Mouse (Mus musculus) hindbrain, postnatal 0 days (tissue): ENCODE measurements around the gene Rpl29. TPM values are rescaled to one million over a fixed set of nuclear protein-coding genes. Genes with fewer than 3 reads are reported as not detected.

ENCODE experiments used
- ATAC-seq: fragments of 200-750 bp; cut with Nextera tagmentation; 2 replicates; pipeline ENCODE4 v1.8.0; 2017; ENCODE audit warnings: mild to moderate bottlenecking, moderate TSS enrichment, moderate library complexity
- DNase-seq: peaks from one replicate; pipeline ENCODE4 v3.0.0-alpha.2; 2015; ENCODE audit warnings: low spot score
- H3K27ac ChIP-seq: fragments of 300-500 bp; sonication (generic); 2 replicates; pipeline ENCODE4 v1.5.1; 2014; ENCODE audit warnings: mild to moderate bottlenecking
- H3K27me3 ChIP-seq: fragments of 300-500 bp; sonication (generic); 2 replicates; pipeline ENCODE4 v1.6.1; 2014; ENCODE audit warnings: low read length, mixed read lengths; ENCODE audit not compliant: insufficient read depth
- H3K36me3 ChIP-seq: fragments of 300-500 bp; sonication (generic); 2 replicates; pipeline ENCODE4 v1.6.1; 2014; ENCODE audit warnings: low read length, mixed read lengths; ENCODE audit not compliant: insufficient read depth
- H3K4me1 ChIP-seq: fragments of 300-500 bp; sonication (generic); 2 replicates; pipeline ENCODE4 v1.6.1; 2014; ENCODE audit warnings: antibody characterized with exemption, low read length, mixed read lengths; ENCODE audit not compliant: insufficient read depth
- H3K4me2 ChIP-seq: fragments of 300-500 bp; sonication (generic); 2 replicates; pipeline ENCODE4 v1.6.1; 2014; ENCODE audit warnings: low read depth, mild to moderate bottlenecking, low read length, moderate library complexity, mixed read lengths
- H3K4me3 ChIP-seq: fragments of 300-500 bp; sonication (generic); 2 replicates; pipeline ENCODE4 v1.5.1; 2014; ENCODE audit warnings: low read length
- H3K9ac ChIP-seq: fragments of 300-500 bp; sonication (generic); replicated peaks from 2 replicates; pipeline ENCODE4 v1.6.1; 2014; ENCODE audit warnings: mild to moderate bottlenecking, low read length, moderate library complexity, mixed read lengths
- H3K9me3 ChIP-seq: fragments of 300-500 bp; sonication (generic); 2 replicates; pipeline ENCODE4 v1.6.1; 2016; ENCODE audit warnings: low read length, mixed read lengths
- CTCF ChIP-seq: IDR thresholded peaks from 2 replicates; pipeline ENCODE4 v1.5.1; 2016; ENCODE audit warnings: antibody characterized with exemption, control low read depth, low read depth
- whole genome bisulfite sequencing: fragments of 180-500 bp; shearing (Covaris S2); extraction: QIAGEN DNeasy Blood & Tissue Kit; methylation state at CpG from one replicate; pipeline ENCODE4 v1.1.7; 2014; 5-methylcytosine and 5-hydroxymethylcytosine counted together
- polyA plus RNA-seq: library from polyadenylated mRNA; unstranded; fragments of >200 nt; fragmentation: Nextera tagmentation; extraction: Ambion mirVana; gene quantifications from 2 replicates; pipeline ENCODE4 v1.2.1, GENCODE M21; 2015
- total RNA-seq: library from RNA; depleted of rRNA; stranded (reverse); fragments of >200 nt; gene quantifications from 2 replicates; pipeline ENCODE4 v1.2.3, GENCODE M21; 2014

Gene Rpl29
- total and polyA plus RNA-seq, 2 experiments from 2014 or later: 689 to 792 TPM

- TF ChIP-seq CTCF: no peak
- no peak overlapping the region for H3K27ac ChIP-seq
- no peak overlapping the region for H3K9ac ChIP-seq
- no peaks in the 10 kb centered on the region for H3K9me3 ChIP-seq
- H3K27me3 ChIP-seq: no peaks in the 10 kb centered on the region
- no peaks in the 10 kb centered on the region for H3K36me3 ChIP-seq
- DNase-seq: no peak
- 82% methylated on average over 9 of the region's 9 CpGs for WGBS
- no peak overlapping the region for H3K4me2 ChIP-seq
- no peak overlapping the region for H3K4me3 ChIP-seq
- peaks cover 8% of the 10 kb centered on the region; the same call in 1 of the 2 replicates for H3K4me1 ChIP-seq
- no peak for ATAC-seq
Measured at GRCm38 (mm10) chr9:106398667-106399311, 30.5 kb upstream of the Rpl29 start.

- no peak for ATAC-seq
- no peak for DNase-seq
- no peak for TF ChIP-seq CTCF
- Histone ChIP-seq H3K27ac (no peak overlapping the region), H3K9me3 (no peaks in the 10 kb centered on the region), H3K4me2 (no peak overlapping the region), H3K4me1 (peaks cover 2% of the 10 kb centered on the region; the same call in 1 of the 2 replicates), H3K9ac (no peak overlapping the region), H3K36me3 (no peaks in the 10 kb centered on the region), H3K27me3 (no peaks in the 10 kb centered on the region), H3K4me3 (no peak overlapping the region)
- WGBS: 92% methylated on average over 3 of the region's 3 CpGs
Measured at GRCm38 (mm10) chr9:106399808-106400207, 29.4 kb upstream of the Rpl29 start.

GRCm38 (mm10) chr9:106402149-106402548 is 27.1 kb upstream of the Rpl29 start:
- Histone ChIP-seq H3K27ac (no peak overlapping the region), H3K9me3 (no peaks in the 10 kb centered on the region), H3K4me1 (no peaks in the 10 kb centered on the region), H3K4me3 (no peak overlapping the region), H3K4me2 (no peak overlapping the region), H3K27me3 (no peaks in the 10 kb centered on the region), H3K36me3 (no peaks in the 10 kb centered on the region), H3K9ac (no peak overlapping the region)
- ATAC-seq (no peak), DNase-seq (no peak)
- TF ChIP-seq CTCF: no peak
- WGBS: 88% methylated on average over 5 of the region's 5 CpGs

- no peak overlapping the region for H3K27ac ChIP-seq
- ATAC-seq: no peak
- H3K4me1 ChIP-seq: no peaks in the 10 kb centered on the region
- TF ChIP-seq CTCF: no peak
- H3K27me3 ChIP-seq: no peaks in the 10 kb centered on the region
- H3K9me3 ChIP-seq: no peaks in the 10 kb centered on the region
- no peak for DNase-seq
- no peaks in the 10 kb centered on the region for H3K36me3 ChIP-seq
- H3K4me3 ChIP-seq: no peak overlapping the region
- WGBS: 81% methylated on average over 16 of the region's 16 CpGs
- H3K9ac ChIP-seq: no peak overlapping the region
- H3K4me2 ChIP-seq: no peak overlapping the region
Measured at GRCm38 (mm10) chr9:106402607-106403375, 26.5 kb upstream of the Rpl29 start.

- Histone ChIP-seq H3K4me1 (no peaks in the 10 kb centered on the region), H3K4me3 (no peak overlapping the region), H3K27me3 (no peaks in the 10 kb centered on the region), H3K36me3 (no peaks in the 10 kb centered on the region), H3K4me2 (no peak overlapping the region), H3K9ac (no peak overlapping the region), H3K27ac (no peak overlapping the region), H3K9me3 (no peaks in the 10 kb centered on the region)
- no peak for TF ChIP-seq CTCF
- peak; percentile 64 for DNase-seq
- ATAC-seq: peak; percentile 66
- WGBS: 33% methylated on average over 6 of the region's 6 CpGs
Measured at GRCm38 (mm10) chr9:106405275-106405674, 24.0 kb upstream of the Rpl29 start.

GRCm38 (mm10) chr9:106406443-106407078 is 22.7 kb upstream of the Rpl29 start:
- DNase-seq: no peak
- 45% methylated on average over 8 of the region's 8 CpGs for WGBS
- TF ChIP-seq CTCF: no peak
- Histone ChIP-seq H3K36me3 (no peaks in the 10 kb centered on the region), H3K4me2 (no peak overlapping the region), H3K4me3 (no peak overlapping the region), H3K4me1 (no peaks in the 10 kb centered on the region), H3K9me3 (no peaks in the 10 kb centered on the region), H3K9ac (no peak overlapping the region), H3K27ac (no peak overlapping the region), H3K27me3 (no peaks in the 10 kb centered on the region)
- ATAC-seq: no peak

- no peak for ATAC-seq
- H3K4me1 ChIP-seq: no peaks in the 10 kb centered on the region
- WGBS: 97% methylated on average over 4 of the region's 4 CpGs
- no peak for DNase-seq
- no peaks in the 10 kb centered on the region for H3K27me3 ChIP-seq
- no peak overlapping the region for H3K4me2 ChIP-seq
- TF ChIP-seq CTCF: peak; percentile 34; the same call in 1 of the 2 replicates
- H3K9me3 ChIP-seq: no peaks in the 10 kb centered on the region
- H3K27ac ChIP-seq: no peak overlapping the region
- no peak overlapping the region for H3K9ac ChIP-seq
- H3K4me3 ChIP-seq: no peak overlapping the region
- H3K36me3 ChIP-seq: no peaks in the 10 kb centered on the region
Measured at GRCm38 (mm10) chr9:106409096-106409495, 20.2 kb upstream of the Rpl29 start.
